Mouse (Mus musculus) kidney, adult 2 months (tissue): Measurements from ENCODE around the gene Lsr.

ENCODE experiments used
- CTCF ChIP-seq: fragments of 200-500 bp; conservative IDR thresholded peaks from 2 replicates; pipeline ENCODE4 v1.5.1; 2011; ENCODE audit warnings: low read depth, mild to moderate bottlenecking, control low read depth, low read length, moderate library complexity, mixed read lengths; ENCODE audit not compliant: insufficient read depth, insufficient read length
- POLR2A ChIP-seq: fragments of 200-500 bp; IDR thresholded peaks from one replicate; pipeline ENCODE4 v1.6.1; 2011; ENCODE audit warnings: low read depth, low read length, control low read depth

GRCm38 (mm10) chr7:30917219-30917618 is 56.0 kb downstream of the Lsr start:
- TF ChIP-seq POLR2A (no peak), CTCF (no peak)
